Mouse (Mus musculus): ENCODE results near the gene Ankrd55. TPM values are rescaled to one million over a fixed set of nuclear protein-coding genes. Genes with fewer than 3 reads are reported as not detected.

Ankrd55 gene
- polyA plus RNA-seq, 1 experiment = 10.0 TPM

DNA sequence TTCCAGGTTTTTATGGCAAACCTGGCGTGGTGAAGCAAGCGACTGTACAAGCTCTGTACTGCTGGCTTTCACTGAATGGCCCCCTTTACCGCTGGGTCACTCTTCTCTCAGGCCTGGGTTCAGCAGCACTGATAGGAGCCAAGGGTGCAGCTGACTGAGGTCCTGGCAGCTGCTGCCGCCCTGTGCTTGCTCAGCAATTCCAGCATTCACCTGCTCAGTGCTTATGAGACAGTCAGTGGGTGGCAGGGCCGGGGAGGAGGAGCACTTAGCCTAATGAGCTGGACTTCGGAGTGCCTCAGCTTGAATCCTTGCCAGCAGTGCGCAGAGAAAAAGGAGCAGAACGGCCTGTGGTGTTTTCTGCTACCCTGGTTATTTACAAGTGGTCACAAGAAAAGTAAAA is 87.5 kb downstream of the Ankrd55 start:
- Histone ChIP-seq H3K27me3 (ENCODE audit: control insufficient read depth, insufficient read depth, low read length) (no peaks in the 10 kb centered on the region), H3K36me3 (ENCODE audit: control insufficient read depth, insufficient read depth, low read length) (no peaks in the 10 kb centered on the region), H3K4me3 (ENCODE audit: control insufficient read depth, low read depth, low read length) (no peak overlapping the region), H3K27ac (ENCODE audit: control insufficient read depth, insufficient read depth, low read depth, low read length) (no peak overlapping the region), H3K4me1 (ENCODE audit: control insufficient read depth, insufficient read depth, low read length) (no peaks in the 10 kb centered on the region; the same call in 1 of the 2 replicates)
- TF ChIP-seq CTCF (IDR thresholded peaks at IDR 0.05; ENCODE audit: control insufficient read depth, insufficient read depth, insufficient replicate concordance, low read depth, low read length) (no peak), POLR2A (IDR thresholded peaks at IDR 0.05; ENCODE audit: control insufficient read depth, low read depth, low read length) (no peak)

DNA sequence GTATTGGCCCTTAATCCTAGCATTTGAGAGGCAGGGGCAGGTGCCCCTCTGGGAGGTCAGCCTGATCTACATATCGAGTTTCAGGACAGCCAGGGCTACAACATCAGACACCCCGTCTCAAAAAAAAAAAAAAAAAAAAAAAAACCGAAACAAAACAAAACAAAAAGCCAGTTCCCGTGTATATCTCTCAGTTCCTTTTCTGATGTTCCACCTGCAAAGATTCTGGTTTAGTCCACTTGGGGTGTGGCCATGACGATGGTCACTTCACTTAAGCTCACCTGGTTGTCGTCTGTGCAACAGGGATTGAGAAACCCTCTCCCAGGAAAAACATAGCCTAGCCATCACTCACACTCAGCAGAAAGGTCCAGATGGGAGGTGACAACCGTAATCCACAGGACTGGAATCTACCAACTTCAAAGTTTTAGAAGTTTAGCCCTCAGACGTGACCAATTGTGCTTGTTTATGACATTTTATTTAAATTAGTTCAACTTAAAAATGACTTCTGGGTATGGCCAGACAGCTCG is 90.6 kb downstream of the Ankrd55 start:
- H3K4me3 ChIP-seq (ENCODE audit: control insufficient read depth, low read depth, low read length) = no peak overlapping the region
- no peaks in the 10 kb centered on the region for H3K36me3 ChIP-seq (ENCODE audit: control insufficient read depth, insufficient read depth, low read length)
- TF ChIP-seq POLR2A (IDR thresholded peaks at IDR 0.05; ENCODE audit: control insufficient read depth, low read depth, low read length) (no peak), CTCF (IDR thresholded peaks at IDR 0.05; ENCODE audit: control insufficient read depth, insufficient read depth, insufficient replicate concordance, low read depth, low read length) (no peak)
- H3K27me3 ChIP-seq (ENCODE audit: control insufficient read depth, insufficient read depth, low read length) = no peaks in the 10 kb centered on the region
- no peak overlapping the region for H3K27ac ChIP-seq (ENCODE audit: control insufficient read depth, insufficient read depth, low read depth, low read length)
- no peaks in the 10 kb centered on the region for H3K4me1 ChIP-seq (ENCODE audit: control insufficient read depth, insufficient read depth, low read length)

DNA sequence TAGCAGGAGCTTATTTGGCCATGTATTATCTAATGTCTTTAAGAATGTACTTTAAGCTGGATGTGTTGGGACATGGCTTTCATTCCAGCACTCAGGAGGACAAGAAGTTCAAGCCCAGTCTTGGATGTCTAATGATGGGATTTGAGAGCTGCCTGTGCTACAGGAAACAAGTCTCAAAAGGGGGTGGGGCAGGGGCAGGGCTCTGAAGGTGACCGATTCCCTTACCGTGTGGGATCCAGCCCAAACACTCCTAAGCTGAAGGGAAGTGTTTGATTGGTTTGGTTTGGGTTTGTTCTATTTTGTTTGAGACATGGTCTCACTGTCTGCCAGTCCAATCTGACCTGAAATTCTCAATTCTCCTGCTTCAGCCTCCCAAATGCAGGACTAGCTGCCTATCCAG is 93.2 kb downstream of the Ankrd55 start:
- Histone ChIP-seq H3K4me1 (ENCODE audit: control insufficient read depth, insufficient read depth, low read length) (no peaks in the 10 kb centered on the region), H3K27me3 (ENCODE audit: control insufficient read depth, insufficient read depth, low read length) (no peaks in the 10 kb centered on the region), H3K36me3 (ENCODE audit: control insufficient read depth, insufficient read depth, low read length) (no peaks in the 10 kb centered on the region), H3K27ac (ENCODE audit: control insufficient read depth, insufficient read depth, low read depth, low read length) (no peak overlapping the region), H3K4me3 (ENCODE audit: control insufficient read depth, low read depth, low read length) (no peak overlapping the region)
- no peak for TF ChIP-seq POLR2A (IDR thresholded peaks at IDR 0.05; ENCODE audit: control insufficient read depth, low read depth, low read length)
- TF ChIP-seq CTCF (IDR thresholded peaks at IDR 0.05; ENCODE audit: control insufficient read depth, insufficient read depth, insufficient replicate concordance, low read depth, low read length) = no peak

DNA sequence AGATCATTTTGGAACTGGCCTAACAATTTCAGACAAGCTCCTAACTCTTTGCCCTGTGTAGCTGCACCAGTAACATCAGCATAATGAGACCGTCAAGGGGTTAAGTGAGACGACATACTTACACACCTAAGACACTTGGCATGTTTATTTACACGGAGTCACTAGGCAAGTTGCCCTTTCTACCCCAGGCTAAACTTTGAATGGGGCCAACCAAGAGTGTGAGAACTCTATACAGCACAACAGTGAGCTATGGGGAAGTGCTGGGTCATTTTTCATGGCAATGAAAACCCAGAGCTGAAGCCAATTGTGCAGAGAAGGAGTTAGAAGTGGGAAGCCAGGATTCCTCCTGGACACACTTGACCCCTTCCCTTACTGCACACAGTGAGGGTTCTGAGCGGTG is 94.2 kb downstream of the Ankrd55 start:
- Histone ChIP-seq H3K36me3 (ENCODE audit: control insufficient read depth, insufficient read depth, low read length) (no peaks in the 10 kb centered on the region), H3K4me3 (ENCODE audit: control insufficient read depth, low read depth, low read length) (no peak overlapping the region), H3K4me1 (ENCODE audit: control insufficient read depth, insufficient read depth, low read length) (no peaks in the 10 kb centered on the region), H3K27ac (ENCODE audit: control insufficient read depth, insufficient read depth, low read depth, low read length) (no peak overlapping the region), H3K27me3 (ENCODE audit: control insufficient read depth, insufficient read depth, low read length) (no peaks in the 10 kb centered on the region)
- TF ChIP-seq POLR2A (IDR thresholded peaks at IDR 0.05; ENCODE audit: control insufficient read depth, low read depth, low read length) (no peak), CTCF (IDR thresholded peaks at IDR 0.05; ENCODE audit: control insufficient read depth, insufficient read depth, insufficient replicate concordance, low read depth, low read length) (no peak)

DNA sequence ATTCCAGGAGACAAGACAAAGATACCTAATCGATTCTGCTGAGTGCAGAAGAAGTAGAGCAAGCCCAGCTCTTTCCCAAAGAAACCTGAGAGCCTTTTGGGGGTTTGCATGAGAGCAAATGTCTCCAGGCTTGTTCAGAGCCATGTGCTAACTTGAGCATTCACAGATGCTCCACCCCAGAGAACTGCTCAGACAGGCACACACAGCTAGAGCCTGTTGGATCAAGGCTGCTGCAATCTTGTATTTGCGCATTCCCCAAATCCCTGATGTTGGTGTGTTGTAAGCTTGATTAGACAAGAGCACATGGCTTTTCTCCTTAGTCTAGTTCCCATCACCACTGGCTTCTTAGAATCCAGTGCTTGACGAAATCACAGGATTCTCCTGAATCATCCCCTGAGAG is 94.7 kb downstream of the Ankrd55 start:
- Histone ChIP-seq H3K27me3 (ENCODE audit: control insufficient read depth, insufficient read depth, low read length) (no peaks in the 10 kb centered on the region), H3K4me3 (ENCODE audit: control insufficient read depth, low read depth, low read length) (no peak overlapping the region), H3K36me3 (ENCODE audit: control insufficient read depth, insufficient read depth, low read length) (no peaks in the 10 kb centered on the region), H3K27ac (ENCODE audit: control insufficient read depth, insufficient read depth, low read depth, low read length) (no peak overlapping the region), H3K4me1 (ENCODE audit: control insufficient read depth, insufficient read depth, low read length) (no peaks in the 10 kb centered on the region)
- no peak for TF ChIP-seq CTCF (IDR thresholded peaks at IDR 0.05; ENCODE audit: control insufficient read depth, insufficient read depth, insufficient replicate concordance, low read depth, low read length)
- TF ChIP-seq POLR2A (IDR thresholded peaks at IDR 0.05; ENCODE audit: control insufficient read depth, low read depth, low read length) = no peak

DNA sequence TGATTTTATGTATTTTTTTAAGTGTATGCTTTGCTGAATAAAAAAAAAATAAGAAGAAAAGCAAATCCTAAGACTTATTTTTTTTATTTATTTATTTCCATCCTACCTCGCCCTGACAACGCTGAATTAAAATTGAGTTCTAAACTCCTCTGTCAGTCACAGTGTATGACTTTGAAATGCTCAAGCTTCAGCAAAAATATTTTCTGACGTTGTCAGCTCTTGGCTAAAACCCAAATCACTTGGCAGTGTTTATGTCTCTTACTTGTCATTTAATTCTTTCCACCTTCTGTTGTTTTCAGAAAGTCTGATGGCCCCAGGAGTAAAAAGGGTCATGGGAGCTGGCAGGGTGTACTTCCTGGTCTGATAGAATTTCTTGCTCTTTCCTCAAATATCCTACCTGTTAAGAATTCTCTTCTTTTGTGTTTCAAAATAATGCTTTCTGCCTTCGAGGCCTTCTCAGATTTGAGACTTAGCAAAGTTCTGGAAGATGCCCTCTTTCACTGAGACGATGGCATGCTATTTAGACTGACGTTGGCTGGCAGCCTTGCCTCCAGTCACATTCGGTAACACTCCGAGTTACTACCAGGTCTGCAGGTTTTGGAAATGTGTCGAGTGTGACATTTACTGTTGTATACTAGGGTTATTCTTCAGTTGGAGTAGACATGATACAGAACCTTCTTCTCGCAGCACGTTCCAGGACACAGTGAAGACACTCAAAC is 95.8 kb downstream of the Ankrd55 start:
- Histone ChIP-seq H3K27ac (ENCODE audit: control insufficient read depth, insufficient read depth, low read depth, low read length) (no peak overlapping the region), H3K27me3 (ENCODE audit: control insufficient read depth, insufficient read depth, low read length) (no peaks in the 10 kb centered on the region), H3K36me3 (ENCODE audit: control insufficient read depth, insufficient read depth, low read length) (no peaks in the 10 kb centered on the region), H3K4me1 (ENCODE audit: control insufficient read depth, insufficient read depth, low read length) (no peaks in the 10 kb centered on the region), H3K4me3 (ENCODE audit: control insufficient read depth, low read depth, low read length) (no peak overlapping the region)
- no peak for TF ChIP-seq POLR2A (IDR thresholded peaks at IDR 0.05; ENCODE audit: control insufficient read depth, low read depth, low read length)
- TF ChIP-seq CTCF (IDR thresholded peaks at IDR 0.05; ENCODE audit: control insufficient read depth, insufficient read depth, insufficient replicate concordance, low read depth, low read length) = no peak

DNA sequence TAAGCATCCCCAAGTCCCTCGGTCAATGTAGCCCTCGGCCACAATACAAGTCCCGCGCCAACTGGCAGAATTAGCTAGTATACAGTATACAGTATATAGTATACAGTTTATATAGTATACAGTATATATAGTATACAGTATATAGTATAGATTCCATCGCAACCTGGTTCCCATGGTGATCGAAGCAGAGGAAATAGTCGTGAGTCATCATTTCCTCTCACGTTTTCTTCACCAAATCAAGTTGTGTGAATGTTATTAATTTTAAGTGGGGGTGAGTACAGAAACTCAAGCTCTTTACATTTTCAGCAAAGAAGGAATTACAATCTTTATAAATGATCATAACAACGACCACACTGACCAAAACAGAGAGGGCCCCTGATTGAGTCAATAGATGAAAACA is 96.8 kb downstream of the Ankrd55 start:
- H3K27ac ChIP-seq (ENCODE audit: control insufficient read depth, insufficient read depth, low read depth, low read length) = no peak overlapping the region
- TF ChIP-seq POLR2A (IDR thresholded peaks at IDR 0.05; ENCODE audit: control insufficient read depth, low read depth, low read length) = no peak
- no peak for TF ChIP-seq CTCF (IDR thresholded peaks at IDR 0.05; ENCODE audit: control insufficient read depth, insufficient read depth, insufficient replicate concordance, low read depth, low read length)

More for the DNA sequence above, 96.8 kb downstream of the Ankrd55 start:
- Histone ChIP-seq H3K4me1 (ENCODE audit: control insufficient read depth, insufficient read depth, low read length) (no peaks in the 10 kb centered on the region), H3K36me3 (ENCODE audit: control insufficient read depth, insufficient read depth, low read length) (no peaks in the 10 kb centered on the region), H3K4me3 (ENCODE audit: control insufficient read depth, low read depth, low read length) (no peak overlapping the region), H3K27me3 (ENCODE audit: control insufficient read depth, insufficient read depth, low read length) (no peaks in the 10 kb centered on the region)

Data from testis, adult 2 months (tissue).